Mouse (Mus musculus) C2C12 (cell line): Measurements from ENCODE around the gene Mitf. TPM values are rescaled to one million over a fixed set of nuclear protein-coding genes. Genes with fewer than 3 reads are reported as not detected.

ENCODE experiments used
- H3K27me3 ChIP-seq: one replicate; pipeline ENCODE4 v1.6.1; 2011; ENCODE audit not compliant: control insufficient read depth, insufficient read depth, insufficient read length
- H3K36me3 ChIP-seq: one replicate; pipeline ENCODE4 v1.6.1; 2011; ENCODE audit not compliant: control insufficient read depth, insufficient read depth
- H3K4me3 ChIP-seq: one replicate; pipeline ENCODE4 v1.5.1; 2011; ENCODE audit warnings: mild to moderate bottlenecking, control low read depth; ENCODE audit not compliant: poor library complexity, insufficient read depth, severe bottlenecking
- H3K79me2 ChIP-seq: one replicate; pipeline ENCODE4 v1.6.1; 2011; ENCODE audit not compliant: control insufficient read depth, insufficient read depth
- H3K79me3 ChIP-seq: one replicate; pipeline ENCODE4 v1.6.1; 2011; ENCODE audit warnings: low read depth, control low read depth
- H3ac ChIP-seq: one replicate; pipeline ENCODE3; 2011; ENCODE audit warnings: low read depth; ENCODE audit not compliant: control insufficient read depth, insufficient read length
- CEBPB ChIP-seq: IDR thresholded peaks from one replicate; pipeline ENCODE4 v1.6.1; 2011; ENCODE audit warnings: low read depth, mild to moderate bottlenecking, control low read depth, moderate library complexity
- CTCF ChIP-seq: IDR thresholded peaks from one replicate; pipeline ENCODE4 v1.5.1; 2011; ENCODE audit not compliant: control insufficient read depth, insufficient read depth, insufficient read length
- FOSL1 ChIP-seq: IDR thresholded peaks from one replicate; pipeline ENCODE4 v1.8.0; 2011; ENCODE audit warnings: mild to moderate bottlenecking, low read length; ENCODE audit not compliant: poor library complexity, insufficient read depth, severe bottlenecking
- MAX ChIP-seq: IDR thresholded peaks from one replicate; pipeline ENCODE4 v1.6.1; 2011; ENCODE audit warnings: mild to moderate bottlenecking, control low read depth
- MYOD1 ChIP-seq: IDR thresholded peaks from one replicate; pipeline ENCODE4 v1.6.1; 2011; ENCODE audit warnings: low read depth; ENCODE audit not compliant: control insufficient read depth, insufficient read length
- MYOG ChIP-seq: IDR thresholded peaks from one replicate; pipeline ENCODE4 v1.6.1; 2011; ENCODE audit not compliant: control insufficient read depth, insufficient read length; ENCODE audit errors: extremely low read depth
- USF1 ChIP-seq: IDR thresholded peaks from one replicate; pipeline ENCODE4 v1.6.1; 2011; ENCODE audit warnings: low read depth, mild to moderate bottlenecking, control low read depth, moderate library complexity
- polyA plus RNA-seq: library from polyadenylated mRNA; unstranded; fragments of >200 nt; fragmentation: generic; extraction: Trizol; gene quantifications from one replicate; pipeline ENCODE4 v1.2.1, GENCODE M21; 2012; ENCODE audit warnings: missing spikeins

The Mitf gene
- polyA plus RNA-seq, 1 experiment: 0.70 TPM

DNA sequence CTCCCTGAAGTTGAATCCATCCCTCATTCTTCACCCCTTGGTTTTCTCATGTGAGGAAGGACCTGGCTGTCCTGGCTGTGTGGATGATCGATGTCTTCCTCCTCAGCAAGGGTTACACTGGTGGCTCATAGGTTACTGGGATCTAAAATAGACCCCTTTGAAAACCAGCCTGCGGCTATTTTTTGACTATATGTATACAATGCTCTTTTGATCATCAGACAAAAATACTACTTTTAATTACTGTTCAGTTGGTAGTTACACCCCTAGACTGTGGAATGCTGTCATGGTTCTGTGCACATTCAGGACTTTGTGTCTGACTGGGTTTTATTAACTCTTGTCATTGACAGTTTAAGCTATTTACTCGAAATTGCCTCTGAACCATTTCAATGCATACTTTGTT is 157.9 kb downstream of the Mitf start:
- no peak overlapping the region for H3ac ChIP-seq
- H3K4me3 ChIP-seq: no peak overlapping the region
- TF ChIP-seq MYOD1 (no peak), MAX (no peak), MYOG (no peak), USF1 (no peak), FOSL1 (no peak), CEBPB (no peak), CTCF (no peak)
- no peaks in the 10 kb centered on the region for H3K27me3 ChIP-seq
- no peaks in the 10 kb centered on the region for H3K79me3 ChIP-seq
- no peaks in the 10 kb centered on the region for H3K79me2 ChIP-seq
- no peaks in the 10 kb centered on the region for H3K36me3 ChIP-seq

DNA sequence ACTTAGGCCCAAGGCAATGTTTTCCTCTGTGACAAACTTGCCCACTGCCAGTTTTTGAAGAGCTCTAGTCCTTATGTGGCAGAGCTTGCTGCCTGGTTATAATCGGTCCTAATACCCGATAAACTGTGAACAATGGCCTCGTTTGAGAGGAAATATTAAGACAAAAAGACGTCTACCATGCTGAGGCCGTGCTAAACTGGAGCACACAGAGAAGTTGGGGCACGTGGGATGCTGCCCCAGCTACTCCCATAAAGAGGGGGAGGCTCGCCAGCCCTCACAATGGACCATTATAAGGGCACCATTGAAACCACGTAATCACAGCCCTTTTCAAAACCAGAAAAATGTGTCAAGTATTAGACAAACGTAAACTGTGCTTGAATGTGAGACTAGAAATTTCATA is 174.8 kb downstream of the Mitf start:
- no peak for TF ChIP-seq MAX
- TF ChIP-seq MYOG: no peak
- no peak for TF ChIP-seq USF1
- no peak for TF ChIP-seq CEBPB
- TF ChIP-seq CTCF: no peak
- TF ChIP-seq MYOD1: no peak
- no peak for TF ChIP-seq FOSL1
- Histone ChIP-seq H3K36me3 (no peaks in the 10 kb centered on the region), H3K27me3 (no peaks in the 10 kb centered on the region), H3ac (no peak overlapping the region), H3K79me3 (no peaks in the 10 kb centered on the region), H3K79me2 (no peaks in the 10 kb centered on the region), H3K4me3 (no peak overlapping the region)

DNA sequence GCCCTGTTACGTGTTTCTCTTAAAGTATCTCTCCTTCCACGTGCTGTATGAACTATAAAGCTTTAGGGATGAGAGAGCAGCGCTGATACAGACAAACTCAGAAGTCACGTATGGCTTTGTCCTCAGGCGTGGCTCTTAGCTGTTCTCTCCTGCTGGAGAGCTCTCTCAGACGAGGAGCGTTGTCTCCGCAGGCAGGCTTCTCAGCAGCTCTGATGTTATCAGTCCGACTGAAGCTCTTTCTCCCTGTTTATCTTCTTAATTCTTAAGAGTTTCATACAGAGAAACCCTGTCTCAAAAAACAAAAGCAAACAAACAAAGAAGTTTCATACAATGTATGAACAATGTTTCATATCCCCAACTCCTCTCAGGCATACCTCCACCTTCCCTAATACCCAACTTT is 178.8 kb downstream of the Mitf start:
- H3ac ChIP-seq: no peak overlapping the region
- no peak overlapping the region for H3K4me3 ChIP-seq
- H3K36me3 ChIP-seq: no peaks in the 10 kb centered on the region
- H3K27me3 ChIP-seq: no peaks in the 10 kb centered on the region
- no peaks in the 10 kb centered on the region for H3K79me3 ChIP-seq
- H3K79me2 ChIP-seq: no peaks in the 10 kb centered on the region
- TF ChIP-seq CEBPB (no peak), CTCF (no peak), MAX (no peak)

DNA sequence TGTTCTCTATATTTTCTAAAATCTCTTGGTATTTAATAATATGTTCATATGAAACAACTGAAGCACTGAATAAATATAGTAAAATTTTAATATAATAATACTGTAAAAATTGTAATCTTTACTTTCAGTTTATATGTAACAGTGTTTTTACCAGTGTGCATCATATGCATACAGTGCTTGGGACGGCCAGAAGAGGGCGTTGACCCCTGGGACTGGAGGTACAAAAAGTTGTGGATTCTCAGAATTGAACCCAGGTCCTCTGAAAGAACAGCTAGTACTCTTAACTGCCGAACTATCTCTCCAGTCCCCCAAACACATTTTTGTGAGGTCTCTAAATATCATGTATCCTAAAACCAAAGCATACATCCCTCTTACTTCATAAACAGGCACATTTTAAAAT is 179.6 kb downstream of the Mitf start:
- Histone ChIP-seq H3K36me3 (no peaks in the 10 kb centered on the region), H3K79me3 (no peaks in the 10 kb centered on the region), H3K79me2 (no peaks in the 10 kb centered on the region), H3K27me3 (no peaks in the 10 kb centered on the region), H3K4me3 (no peak overlapping the region), H3ac (no peak overlapping the region)
- no peak for TF ChIP-seq USF1
- no peak for TF ChIP-seq MAX
- TF ChIP-seq FOSL1: no peak
- TF ChIP-seq MYOG: no peak
- no peak for TF ChIP-seq CTCF
- TF ChIP-seq MYOD1: no peak
- no peak for TF ChIP-seq CEBPB

DNA sequence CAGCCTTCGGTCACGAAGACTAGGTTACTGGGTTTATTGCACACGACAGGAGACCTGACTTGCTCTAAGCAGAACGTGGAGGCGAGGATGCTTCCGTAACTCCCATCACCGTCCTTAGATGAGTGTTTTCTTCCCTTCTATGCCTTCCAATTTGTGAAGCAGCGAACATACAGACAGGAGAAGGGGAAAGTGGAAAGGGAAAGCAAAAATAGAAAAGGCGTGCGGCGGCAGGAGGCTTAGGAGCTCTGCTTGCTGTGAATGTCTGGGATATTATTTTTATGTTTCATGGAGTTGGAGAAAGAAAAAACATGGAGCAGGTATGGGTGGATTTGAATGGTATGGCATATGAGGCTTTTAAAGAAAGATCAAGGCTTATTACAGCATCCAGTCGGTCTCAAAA is 186.7 kb downstream of the Mitf start:
- no peaks in the 10 kb centered on the region for H3K36me3 ChIP-seq
- H3K4me3 ChIP-seq: no peak overlapping the region
- no peaks in the 10 kb centered on the region for H3K79me3 ChIP-seq
- no peaks in the 10 kb centered on the region for H3K79me2 ChIP-seq
- TF ChIP-seq MYOD1 (no peak), MYOG (no peak), FOSL1 (no peak), CTCF (no peak), USF1 (no peak), MAX (no peak), CEBPB (no peak)
- no peaks in the 10 kb centered on the region for H3K27me3 ChIP-seq
- no peak overlapping the region for H3ac ChIP-seq

DNA sequence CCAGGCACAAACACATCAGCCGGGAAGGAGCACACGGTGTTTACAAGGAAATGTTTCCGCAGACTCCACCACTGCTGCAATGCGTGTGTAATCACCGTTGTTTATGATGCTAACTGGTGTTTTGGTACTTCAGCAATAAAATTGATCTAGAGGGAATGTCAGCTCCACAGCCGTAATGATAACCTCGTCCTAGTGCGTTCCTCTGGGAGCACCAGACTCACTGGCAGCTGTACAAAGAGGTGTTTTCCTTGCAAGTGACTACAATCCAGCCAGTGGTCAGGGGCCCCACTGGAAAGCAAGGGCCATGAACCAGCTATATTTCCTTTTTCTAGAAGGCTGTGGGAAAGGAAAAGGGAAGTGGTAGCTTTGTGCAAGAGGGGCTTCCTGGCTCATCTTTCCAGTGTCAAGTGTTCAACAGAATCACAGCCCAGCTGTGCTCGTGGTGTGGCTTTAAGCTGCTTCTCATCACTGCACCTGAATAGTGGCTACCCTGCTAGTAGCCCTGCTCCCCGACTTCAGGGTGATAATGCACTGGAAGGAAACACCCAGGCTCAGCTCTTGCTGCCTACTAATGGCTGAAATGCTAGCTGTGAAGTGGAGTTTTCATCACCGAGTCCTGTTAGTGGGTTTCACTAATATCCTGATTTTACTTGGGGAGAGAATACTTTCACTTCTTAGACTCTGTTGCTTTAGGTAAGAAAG is 188.9 kb downstream of the Mitf start:
- Histone ChIP-seq H3K4me3 (no peak overlapping the region), H3K36me3 (no peaks in the 10 kb centered on the region), H3K79me3 (no peaks in the 10 kb centered on the region), H3K27me3 (no peaks in the 10 kb centered on the region), H3K79me2 (no peaks in the 10 kb centered on the region), H3ac (no peak overlapping the region)
- TF ChIP-seq CTCF (no peak), MYOD1 (no peak), CEBPB (no peak), MAX (no peak), MYOG (no peak), FOSL1 (no peak), USF1 (no peak)
